Mouse (Mus musculus): ENCODE measurements around the gene Msi2.

The Msi2 gene

DNA sequence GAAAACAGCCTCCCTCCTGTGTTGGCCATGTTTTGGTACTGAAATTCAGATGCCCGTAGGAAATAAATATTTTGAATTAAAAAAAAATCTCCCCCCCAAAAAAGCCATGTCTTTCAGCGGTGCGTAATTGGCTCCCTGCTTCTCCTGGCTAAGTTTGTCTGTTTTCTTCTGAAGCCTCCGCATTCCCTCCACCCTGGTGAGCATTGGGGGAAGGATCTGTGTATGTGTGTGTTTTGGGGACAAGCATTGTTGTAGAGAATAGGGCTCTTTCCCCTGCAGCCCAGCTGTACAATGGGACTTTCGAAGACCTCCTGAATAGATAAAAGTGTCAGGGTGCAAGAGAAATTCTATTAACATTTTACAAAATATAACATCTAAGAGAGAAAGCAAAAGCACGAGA, 236.1 kb downstream of the Msi2 start:
- DNase-seq (ENCODE audit: low spot score): peak; percentile 44

- peak; percentile 72 for DNase-seq (ENCODE audit: low spot score)
Measured at GRCm38 (mm10) chr11:88481602-88482161, 236.6 kb downstream of the Msi2 start.

DNA sequence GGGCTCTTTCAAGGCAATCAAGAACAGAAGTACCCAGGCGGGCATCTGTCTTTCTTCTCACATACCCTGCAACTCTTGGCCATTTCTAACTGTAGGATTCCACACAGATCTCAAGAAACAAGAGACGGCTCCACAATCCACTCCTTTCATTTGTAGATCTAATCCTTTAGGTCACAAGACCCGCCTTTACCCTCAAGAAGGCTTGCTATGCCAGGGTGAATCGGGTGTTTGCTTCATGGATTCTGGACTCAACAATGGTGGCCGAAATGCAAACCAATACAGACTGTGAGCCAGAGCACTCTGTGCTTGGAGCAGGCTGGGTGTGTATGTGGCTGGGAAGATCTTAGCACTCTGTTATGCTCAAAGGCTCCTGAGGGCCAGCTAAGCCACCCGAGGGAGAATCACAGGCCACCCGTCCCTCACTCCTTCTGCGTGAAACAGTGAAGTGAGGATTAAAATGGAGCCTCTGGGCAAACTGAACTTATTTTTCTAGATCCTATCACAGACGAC, 237.2 kb downstream of the Msi2 start:
- DNase-seq (ENCODE audit: low spot score): no peak

DNA sequence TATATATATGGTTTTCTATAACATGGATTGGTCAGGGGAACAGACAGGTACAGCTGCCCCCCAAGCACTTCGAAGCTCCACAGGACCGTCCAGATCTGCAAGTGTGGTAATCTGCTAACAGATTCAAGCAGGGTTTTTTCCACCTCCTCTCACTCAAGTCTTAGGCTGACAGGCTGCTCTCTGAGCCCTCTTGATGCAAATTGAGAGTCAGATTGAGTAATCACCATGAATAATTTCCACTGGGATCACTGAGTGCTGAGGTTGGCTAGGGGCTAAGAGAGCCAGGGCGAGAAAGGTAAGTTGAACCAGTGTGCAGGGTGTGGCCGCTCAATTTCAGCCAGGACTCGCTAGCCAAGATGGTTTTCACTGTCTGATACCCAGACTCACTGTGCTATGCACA, 238.8 kb downstream of the Msi2 start:
- no peak for DNase-seq (ENCODE audit: low spot score)

- DNase-seq (ENCODE audit: low spot score): no peak
Measured at GRCm38 (mm10) chr11:88474889-88475440, 243.3 kb downstream of the Msi2 start.

- DNase-seq (ENCODE audit: low spot score): no peak
Measured at GRCm38 (mm10) chr11:88472731-88473130, 245.6 kb downstream of the Msi2 start.

DNA sequence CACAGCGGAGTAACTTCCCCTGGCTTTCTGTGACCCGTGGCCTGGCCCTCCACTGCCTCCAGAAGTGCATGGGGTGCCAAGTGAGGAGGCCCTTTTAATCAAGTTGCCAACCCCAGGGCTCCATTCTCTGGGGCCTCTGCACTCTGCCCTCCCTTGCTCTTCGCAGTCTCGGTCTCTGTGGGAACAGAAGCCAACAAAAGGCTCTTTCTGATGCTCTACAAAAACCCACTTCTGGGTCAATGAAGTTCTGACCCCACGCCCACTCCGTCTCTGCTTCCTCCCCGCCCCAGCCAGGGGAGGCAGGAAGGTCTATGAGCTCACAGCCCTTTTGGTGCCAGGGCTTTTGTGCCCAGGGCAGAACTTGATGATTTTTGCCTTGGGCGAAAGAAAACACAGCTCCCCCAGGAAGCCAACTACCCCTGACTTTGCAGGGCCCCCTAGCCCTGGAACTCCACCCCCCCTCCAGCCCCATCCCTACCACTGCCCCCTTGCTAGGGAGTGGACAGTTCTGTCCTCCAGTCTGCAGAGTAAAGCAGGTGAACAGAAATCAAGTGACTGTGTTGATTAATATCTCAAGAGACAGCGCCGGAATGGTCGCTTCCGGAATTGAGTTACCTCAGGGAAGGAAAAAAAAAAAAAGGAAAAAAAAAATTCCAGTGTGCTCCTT, 246.2 kb downstream of the Msi2 start:
- peak; percentile 81 for DNase-seq (ENCODE audit: low spot score)

DNA sequence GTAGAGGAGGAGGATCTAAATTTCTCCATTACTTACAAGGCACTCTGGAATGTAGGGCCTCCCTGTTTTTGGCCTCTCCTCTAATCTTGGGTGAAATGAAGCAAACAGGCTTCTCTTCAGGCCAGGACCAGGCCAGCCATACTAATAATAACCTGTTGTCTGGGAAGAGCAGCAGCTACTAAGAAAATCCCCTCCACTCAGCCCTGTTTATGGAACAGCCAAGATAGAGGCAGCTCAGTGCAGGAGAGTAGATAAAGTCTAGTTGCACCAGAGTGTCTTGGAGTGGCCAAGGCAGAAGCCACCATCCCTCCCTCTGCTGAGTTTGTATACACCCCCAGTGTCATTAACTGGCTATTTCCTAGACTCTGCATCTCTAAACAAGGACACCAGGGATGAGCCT, 247.7 kb downstream of the Msi2 start:
- no peak for DNase-seq (ENCODE audit: low spot score)

- no peak for DNase-seq (ENCODE audit: low spot score)
Measured at GRCm38 (mm10) chr11:88468996-88469395, 249.3 kb downstream of the Msi2 start.

GRCm38 (mm10) chr11:88467498-88468245, 250.6 kb downstream of the Msi2 start:
- peak; percentile 64 for DNase-seq (ENCODE audit: low spot score)

- DNase-seq (ENCODE audit: low spot score): no peak
Measured at GRCm38 (mm10) chr11:88463951-88464350, 254.4 kb downstream of the Msi2 start.

DNA sequence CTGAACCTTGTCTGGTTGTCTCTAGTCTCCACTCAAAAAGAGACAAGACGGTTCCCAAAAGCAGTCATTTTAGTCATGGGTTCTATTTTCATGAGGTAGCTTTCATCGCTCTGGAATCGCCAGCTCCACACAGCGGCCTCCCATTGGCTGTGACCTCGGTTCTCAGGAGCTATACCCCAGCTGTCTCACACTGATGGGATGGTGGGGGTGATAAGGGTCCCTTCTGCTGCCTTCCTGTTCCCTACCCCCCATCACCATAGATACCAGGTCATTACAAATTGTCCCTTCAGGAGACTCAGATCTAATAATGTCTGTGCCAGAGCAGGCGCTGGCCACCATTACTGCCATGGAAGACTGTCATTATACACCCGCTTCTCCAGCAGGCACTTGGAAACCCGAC, 255.5 kb downstream of the Msi2 start:
- DNase-seq (ENCODE audit: low spot score): no peak

DNA sequence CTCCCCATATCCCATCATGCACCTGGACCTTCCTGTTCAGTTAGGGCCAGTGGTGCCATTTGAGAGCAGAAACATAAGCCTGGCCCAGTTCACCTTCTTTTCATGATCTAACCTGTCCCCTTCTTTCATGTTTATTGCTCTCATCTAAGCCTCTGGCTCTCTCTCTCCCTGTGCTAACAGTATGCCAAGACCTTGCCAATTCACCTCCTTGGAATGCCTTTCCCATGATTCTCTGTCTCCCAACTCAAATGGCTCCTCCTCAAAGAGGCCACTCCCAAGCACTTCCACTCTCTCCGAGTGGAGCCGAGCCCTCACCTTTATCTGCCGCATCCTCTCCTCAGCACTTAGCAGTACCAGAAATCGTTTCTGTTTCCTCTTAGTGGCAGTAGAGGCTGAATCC, 256.7 kb downstream of the Msi2 start:
- no peak for DNase-seq (ENCODE audit: low spot score)

DNA sequence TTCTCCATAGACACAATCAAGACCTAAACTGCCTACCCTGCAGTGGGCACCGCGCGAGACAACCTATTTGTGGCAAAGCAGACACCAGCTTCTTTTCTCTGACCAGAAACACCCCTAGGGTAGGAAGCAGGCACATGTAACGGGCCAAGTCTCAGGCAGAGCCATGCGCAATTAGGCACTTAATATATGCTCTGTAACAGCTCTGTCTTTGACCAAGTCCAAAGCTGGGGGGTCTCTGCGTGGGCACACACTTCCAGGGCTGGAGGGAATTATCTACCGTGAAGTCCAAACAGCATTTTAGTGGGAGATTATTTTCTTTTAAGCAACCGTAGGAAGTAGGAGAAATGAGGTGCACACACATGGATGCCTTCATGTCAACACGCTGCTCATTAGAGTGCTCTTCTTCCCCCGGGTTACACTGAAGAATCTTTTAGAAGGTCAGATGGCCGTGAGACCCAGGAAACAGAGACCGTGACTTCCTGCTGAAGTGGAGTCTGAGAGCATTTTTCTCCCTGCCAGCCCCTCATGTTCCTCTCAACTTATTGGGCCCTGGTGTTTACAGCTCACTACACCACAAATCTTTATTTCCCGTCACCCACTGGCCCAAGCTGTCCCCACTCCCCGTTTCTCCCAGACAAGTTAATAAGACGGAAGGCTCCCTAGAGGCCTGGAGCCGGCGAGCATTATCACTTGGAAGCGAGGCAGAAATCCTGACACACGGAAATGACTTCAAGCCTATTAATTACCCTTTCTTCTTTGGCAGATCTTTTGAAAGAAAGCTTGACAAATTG, 258.2 kb downstream of the Msi2 start:
- peak; percentile 72 for DNase-seq (ENCODE audit: low spot score)

GRCm38 (mm10) chr11:88457241-88457738, 261.0 kb downstream of the Msi2 start:
- DNase-seq (ENCODE audit: low spot score): no peak

- DNase-seq (ENCODE audit: low spot score): peak; percentile 72
Measured at GRCm38 (mm10) chr11:88454867-88455806, 263.2 kb downstream of the Msi2 start.

DNA sequence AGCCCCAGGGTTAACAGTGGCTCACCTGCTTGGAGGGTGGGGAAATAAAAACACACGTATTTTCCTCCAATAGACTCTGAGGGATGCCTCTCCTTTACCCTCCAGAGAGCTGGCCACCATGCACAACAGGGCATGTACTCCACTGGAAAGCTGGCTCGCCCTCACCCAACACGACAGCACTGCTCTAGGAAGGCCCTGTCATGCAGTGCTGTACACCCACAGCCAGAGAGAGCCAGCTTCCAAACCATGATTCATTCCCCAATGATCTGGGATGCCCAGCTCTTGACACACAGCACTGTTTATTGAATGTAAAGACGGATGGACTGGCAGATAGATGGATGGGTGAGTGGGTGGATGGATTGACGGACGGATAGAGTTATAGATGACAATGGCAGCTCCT, 269.1 kb downstream of the Msi2 start:
- no peak for DNase-seq (ENCODE audit: low spot score)

DNA sequence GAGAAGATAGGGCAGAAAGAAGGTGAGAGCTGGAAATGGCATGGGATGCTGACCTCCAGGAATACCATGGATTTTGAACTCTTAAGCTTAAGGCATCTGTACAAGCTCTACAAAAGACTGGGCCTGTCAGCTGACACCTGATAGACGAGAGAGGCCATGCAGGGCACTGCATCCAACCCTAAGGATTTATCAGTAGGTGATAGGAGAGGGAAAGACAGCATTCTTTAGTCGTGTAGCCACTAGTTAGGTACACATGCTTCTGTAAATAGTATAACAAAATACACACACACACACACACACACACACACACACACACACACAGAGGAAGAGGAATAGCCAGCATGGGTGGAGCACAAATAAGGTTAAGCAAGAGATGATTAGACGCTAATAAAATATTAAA, 269.7 kb downstream of the Msi2 start:
- no peak for DNase-seq (ENCODE audit: low spot score)

GRCm38 (mm10) chr11:88447350-88447749, 271.0 kb downstream of the Msi2 start:
- DNase-seq (ENCODE audit: low spot score): peak; percentile 59

DNA sequence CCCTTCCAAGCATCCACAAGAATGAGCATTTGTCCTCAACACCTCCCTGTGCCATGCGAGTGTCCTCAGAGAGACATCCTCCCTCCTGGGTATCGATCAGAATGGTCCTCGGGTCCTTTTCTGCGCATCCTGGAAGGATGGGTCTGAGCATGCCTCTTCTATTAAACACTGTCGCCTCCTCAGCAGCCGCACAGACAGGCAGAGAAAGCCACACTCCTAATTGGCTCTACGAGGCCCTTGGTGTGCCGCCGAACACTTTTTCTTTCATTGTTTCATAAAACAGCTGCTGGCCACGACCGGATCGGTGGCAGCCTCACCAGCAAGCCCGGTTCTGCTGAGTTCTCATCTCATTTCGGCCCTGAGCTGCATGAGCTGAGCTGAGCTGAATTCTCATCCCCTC, 274.4 kb downstream of the Msi2 start:
- no peak for DNase-seq (ENCODE audit: low spot score)

- DNase-seq (ENCODE audit: low spot score): no peak
Measured at GRCm38 (mm10) chr11:88443291-88443690, 275.0 kb downstream of the Msi2 start.

All from embryo, embryonic 10 days (tissue).